Mouse (Mus musculus): ENCODE data around the gene Tpcn2. TPM values are rescaled to one million over a fixed set of nuclear protein-coding genes. Genes with fewer than 3 reads are reported as not detected.

Tpcn2 gene
- polyA plus RNA-seq, 1 experiment from 2014 or later = 2.3 TPM

GRCm38 (mm10) chr7:145182388-145182787 is 101.4 kb downstream of the Tpcn2 start:
- TF ChIP-seq CTCF (IDR thresholded peaks at IDR 0.05; ENCODE audit: low read depth) = no peak
- no peak for TF ChIP-seq EP300 (IDR thresholded peaks at IDR 0.05; ENCODE audit: low read depth)
- no peaks in the 10 kb centered on the region for H3K27me3 ChIP-seq (ENCODE audit: insufficient read depth, low read length)
- no peaks in the 10 kb centered on the region for H3K9me3 ChIP-seq (ENCODE audit: low read length)
- H3K27ac ChIP-seq (ENCODE audit: low read depth) = no peak overlapping the region
- ATAC-seq (no peak), DNase-seq (no peak)
- H3K4me3 ChIP-seq (ENCODE audit: low read depth, low read length) = no peak overlapping the region
- no peak overlapping the region for H3K4me2 ChIP-seq (ENCODE audit: low read depth, low read length)
- no peak overlapping the region for H3K9ac ChIP-seq (replicated peaks)
- H3K36me3 ChIP-seq (replicated peaks; ENCODE audit: insufficient read depth, low read length) = no peaks in the 10 kb centered on the region
- 39% methylated on average over 4 of the region's 4 CpGs for WGBS (ENCODE audit: insufficient replicate concordance)
- H3K4me1 ChIP-seq (ENCODE audit: insufficient read depth) = no peaks in the 10 kb centered on the region

DNA sequence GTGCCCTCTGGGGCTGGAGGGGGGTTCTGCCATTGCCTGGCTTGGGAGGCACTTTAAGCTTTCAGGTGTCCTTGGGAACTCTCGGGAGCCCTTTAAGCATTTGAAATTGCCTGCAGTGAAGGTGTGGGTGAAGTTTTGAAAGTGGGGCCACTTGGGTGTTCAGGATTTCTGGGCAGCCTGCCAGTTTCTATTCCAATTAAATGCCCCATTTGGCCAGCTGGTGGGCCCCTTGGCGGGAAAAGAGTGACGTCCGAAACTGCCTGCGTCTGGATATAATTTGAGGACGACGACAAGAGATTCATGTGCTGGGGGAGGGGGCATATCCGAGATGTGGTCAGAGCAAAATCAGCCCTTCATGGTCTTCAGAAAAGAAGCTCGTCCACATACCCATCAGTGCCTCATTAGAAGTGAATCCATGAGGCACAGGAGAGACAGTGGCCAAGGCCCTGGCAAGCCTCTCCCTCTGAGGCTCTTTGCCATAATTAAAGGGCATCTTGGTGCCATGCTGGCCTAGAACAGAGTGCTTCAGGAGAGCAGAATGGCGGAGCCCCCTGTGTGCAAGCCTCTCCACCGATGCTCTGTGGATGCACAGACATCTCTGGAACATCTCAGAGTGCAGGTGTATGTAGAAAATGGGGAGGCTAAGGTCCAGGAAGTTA is 102.3 kb downstream of the Tpcn2 start:
- WGBS (ENCODE audit: insufficient replicate concordance) = 73% methylated on average over 11 of the region's 11 CpGs
- H3K4me3 ChIP-seq (ENCODE audit: low read depth, low read length) = no peak overlapping the region
- DNase-seq (no peak), ATAC-seq (no peak)
- TF ChIP-seq CTCF (IDR thresholded peaks at IDR 0.05; ENCODE audit: low read depth) (no peak), EP300 (IDR thresholded peaks at IDR 0.05; ENCODE audit: low read depth) (no peak)
- H3K9ac ChIP-seq (replicated peaks) = no peak overlapping the region
- H3K9me3 ChIP-seq (ENCODE audit: low read length) = no peaks in the 10 kb centered on the region
- no peaks in the 10 kb centered on the region for H3K27me3 ChIP-seq (ENCODE audit: insufficient read depth, low read length)
- H3K27ac ChIP-seq (ENCODE audit: low read depth) = no peak overlapping the region
- H3K4me2 ChIP-seq (ENCODE audit: low read depth, low read length) = no peak overlapping the region
- no peaks in the 10 kb centered on the region for H3K36me3 ChIP-seq (replicated peaks; ENCODE audit: insufficient read depth, low read length)
- H3K4me1 ChIP-seq (ENCODE audit: insufficient read depth) = no peaks in the 10 kb centered on the region

DNA sequence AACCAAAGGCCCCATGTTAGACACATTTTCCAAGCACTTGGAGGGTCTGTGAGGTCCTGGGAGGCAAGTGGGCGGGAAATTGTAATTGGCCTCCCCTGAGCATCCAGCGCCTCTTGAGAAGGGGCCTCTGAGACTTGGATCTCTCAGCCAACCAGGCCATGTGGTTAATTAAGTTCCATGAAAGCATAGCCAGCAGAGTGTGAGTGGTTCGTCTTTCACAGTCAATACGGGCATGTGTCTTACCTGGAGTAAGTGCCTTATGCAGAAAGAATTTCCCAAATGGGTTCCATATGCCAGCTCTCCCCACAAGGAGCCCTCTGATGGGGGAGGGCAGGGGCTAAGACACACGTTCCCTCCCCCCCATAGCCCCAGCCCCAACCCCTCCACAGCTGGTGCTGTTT is 104.1 kb downstream of the Tpcn2 start:
- no peak overlapping the region for H3K4me2 ChIP-seq (ENCODE audit: low read depth, low read length)
- no peak overlapping the region for H3K4me3 ChIP-seq (ENCODE audit: low read depth, low read length)
- DNase-seq (no peak), ATAC-seq (no peak)
- TF ChIP-seq CTCF (IDR thresholded peaks at IDR 0.05; ENCODE audit: low read depth) = no peak
- no peak for TF ChIP-seq EP300 (IDR thresholded peaks at IDR 0.05; ENCODE audit: low read depth)
- H3K27ac ChIP-seq (ENCODE audit: low read depth) = no peak overlapping the region
- H3K27me3 ChIP-seq (ENCODE audit: insufficient read depth, low read length) = no peaks in the 10 kb centered on the region
- H3K4me1 ChIP-seq (ENCODE audit: insufficient read depth) = no peaks in the 10 kb centered on the region
- H3K9me3 ChIP-seq (ENCODE audit: low read length) = no peaks in the 10 kb centered on the region
- H3K9ac ChIP-seq (replicated peaks) = no peak overlapping the region
- WGBS (ENCODE audit: insufficient replicate concordance) = 61% methylated on average over 5 of the region's 5 CpGs
- no peaks in the 10 kb centered on the region for H3K36me3 ChIP-seq (replicated peaks; ENCODE audit: insufficient read depth, low read length)

DNA sequence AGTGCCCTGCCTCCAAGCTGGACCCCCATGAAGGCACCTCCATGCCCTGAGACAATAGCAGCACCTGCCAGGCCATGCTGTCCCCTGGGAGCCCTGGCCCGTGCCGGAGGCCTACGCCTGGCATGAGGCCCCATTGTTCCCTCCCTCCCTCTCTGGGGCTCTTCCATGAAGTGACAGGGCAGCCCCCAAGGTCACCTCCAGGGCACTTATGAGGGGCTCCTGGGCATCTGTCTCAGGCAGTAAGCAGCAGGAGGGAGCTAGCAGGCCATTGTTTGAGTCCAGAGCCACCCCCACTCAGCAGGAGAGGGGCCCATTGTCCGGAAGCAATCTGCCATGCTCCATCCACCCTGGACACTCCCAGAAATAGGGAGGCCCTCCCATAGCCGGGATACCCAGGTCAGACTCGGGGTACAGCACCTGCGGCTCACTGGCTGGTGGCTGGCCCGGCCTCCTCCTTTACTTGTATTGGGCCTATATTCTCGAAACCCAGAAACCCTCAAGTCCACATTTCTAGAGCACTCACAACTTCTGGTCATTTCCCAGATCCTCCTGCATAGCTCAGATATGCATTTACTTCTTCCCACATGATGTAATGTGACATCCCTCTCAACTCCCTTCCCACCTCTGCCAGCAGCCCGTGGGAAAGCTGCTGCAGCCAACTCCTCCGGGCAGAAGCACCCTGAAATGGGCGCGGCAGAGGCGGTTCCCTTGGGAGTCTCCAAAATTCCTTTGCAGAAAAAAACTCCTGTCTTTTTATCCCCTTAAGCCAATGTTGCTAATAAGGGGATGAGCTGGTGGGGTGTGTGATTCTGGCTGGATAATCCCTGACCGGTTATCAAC is 106.8 kb downstream of the Tpcn2 start:
- H3K4me3 ChIP-seq (ENCODE audit: low read depth, low read length) = no peak overlapping the region
- no peaks in the 10 kb centered on the region for H3K9me3 ChIP-seq (ENCODE audit: low read length)
- H3K27ac ChIP-seq (ENCODE audit: low read depth) = no peak overlapping the region
- no peak overlapping the region for H3K9ac ChIP-seq (replicated peaks)
- H3K4me2 ChIP-seq (ENCODE audit: low read depth, low read length) = no peak overlapping the region
- no peaks in the 10 kb centered on the region for H3K4me1 ChIP-seq (ENCODE audit: insufficient read depth)
- ATAC-seq (no peak), DNase-seq (no peak)
- H3K36me3 ChIP-seq (replicated peaks; ENCODE audit: insufficient read depth, low read length) = no peaks in the 10 kb centered on the region
- TF ChIP-seq EP300 (IDR thresholded peaks at IDR 0.05; ENCODE audit: low read depth) = no peak
- TF ChIP-seq CTCF (IDR thresholded peaks at IDR 0.05; ENCODE audit: low read depth) = no peak
- 69% methylated on average over 15 of the region's 15 CpGs for WGBS (ENCODE audit: insufficient replicate concordance)
- no peaks in the 10 kb centered on the region for H3K27me3 ChIP-seq (ENCODE audit: insufficient read depth, low read length)

DNA sequence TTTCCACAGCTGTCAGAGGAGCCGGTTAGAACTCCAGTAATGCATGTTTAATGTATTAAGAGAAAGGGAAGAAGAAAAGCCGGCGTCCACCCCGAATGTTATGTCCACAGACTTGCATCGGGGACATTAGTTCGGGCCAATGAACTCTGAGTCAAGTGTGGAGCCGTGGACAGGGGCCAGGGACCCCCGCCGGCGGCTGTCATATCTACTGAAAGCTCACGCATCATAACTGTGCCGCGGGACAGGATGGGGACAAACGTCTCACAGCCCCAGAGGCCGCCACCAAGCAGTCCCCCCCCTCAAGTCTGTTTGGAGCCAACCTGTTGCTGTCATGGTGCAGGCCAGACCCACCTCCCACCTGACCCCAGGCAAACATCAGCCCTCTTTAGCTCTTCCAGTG is 110.2 kb downstream of the Tpcn2 start:
- DNase-seq = no peak
- ATAC-seq = no peak
- no peak overlapping the region for H3K9ac ChIP-seq (replicated peaks)
- H3K36me3 ChIP-seq (replicated peaks; ENCODE audit: insufficient read depth, low read length) = no peaks in the 10 kb centered on the region
- no peaks in the 10 kb centered on the region for H3K9me3 ChIP-seq (ENCODE audit: low read length)
- TF ChIP-seq EP300 (IDR thresholded peaks at IDR 0.05; ENCODE audit: low read depth) (no peak), CTCF (IDR thresholded peaks at IDR 0.05; ENCODE audit: low read depth) (no peak)
- WGBS (ENCODE audit: insufficient replicate concordance) = 59% methylated on average over 15 of the region's 15 CpGs
- no peak overlapping the region for H3K4me3 ChIP-seq (ENCODE audit: low read depth, low read length)
- H3K27ac ChIP-seq (ENCODE audit: low read depth) = no peak overlapping the region
- no peaks in the 10 kb centered on the region for H3K27me3 ChIP-seq (ENCODE audit: insufficient read depth, low read length)
- H3K4me1 ChIP-seq (ENCODE audit: insufficient read depth) = no peaks in the 10 kb centered on the region
- H3K4me2 ChIP-seq (ENCODE audit: low read depth, low read length) = no peak overlapping the region

DNA sequence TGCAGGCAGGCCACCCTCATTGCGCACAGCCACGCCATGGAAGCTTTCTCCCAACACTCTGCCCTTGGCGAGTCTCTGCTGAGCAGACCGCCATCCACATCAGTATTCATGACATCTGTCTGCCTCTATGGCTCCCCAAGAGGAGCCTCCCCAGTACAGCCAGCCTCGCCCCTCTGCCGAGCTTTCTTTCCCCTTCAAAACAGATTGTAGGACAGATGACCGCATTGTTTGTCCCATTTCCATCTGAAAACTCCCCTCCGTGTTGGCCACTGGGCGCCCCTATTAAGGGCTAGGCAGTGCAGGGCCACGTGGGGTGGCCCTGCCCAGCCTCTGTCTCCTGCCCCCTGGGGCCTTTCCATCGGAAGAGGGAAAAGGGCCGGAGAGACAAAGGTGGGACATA is 110.7 kb downstream of the Tpcn2 start:
- Histone ChIP-seq H3K4me1 (ENCODE audit: insufficient read depth) (no peaks in the 10 kb centered on the region), H3K4me3 (ENCODE audit: low read depth, low read length) (no peak overlapping the region), H3K27ac (ENCODE audit: low read depth) (no peak overlapping the region), H3K36me3 (replicated peaks; ENCODE audit: insufficient read depth, low read length) (no peaks in the 10 kb centered on the region), H3K4me2 (ENCODE audit: low read depth, low read length) (no peak overlapping the region), H3K27me3 (ENCODE audit: insufficient read depth, low read length) (no peaks in the 10 kb centered on the region), H3K9me3 (ENCODE audit: low read length) (no peaks in the 10 kb centered on the region), H3K9ac (replicated peaks) (no peak overlapping the region)
- ATAC-seq (no peak), DNase-seq (no peak)
- WGBS (ENCODE audit: insufficient replicate concordance) = 35% methylated on average over 12 of the region's 12 CpGs
- TF ChIP-seq CTCF (IDR thresholded peaks at IDR 0.05; ENCODE audit: low read depth) (no peak), EP300 (IDR thresholded peaks at IDR 0.05; ENCODE audit: low read depth) (no peak)

Measured in liver, postnatal 0 days (tissue).